Mouse (Mus musculus) bone marrow, adult 2 months (tissue): ENCODE results near the gene Gga3.

ENCODE experiments used
- CTCF ChIP-seq: fragments of 200-500 bp; IDR thresholded peaks from 2 replicates; pipeline ENCODE4 v1.5.1; 2011; ENCODE audit warnings: low read length, control low read depth; ENCODE audit not compliant: control insufficient read depth, insufficient read depth
- POLR2A ChIP-seq: fragments of 200-500 bp; IDR thresholded peaks from 2 replicates; pipeline ENCODE4 v1.6.1; 2011; ENCODE audit warnings: low read depth, mild to moderate bottlenecking, control low read depth, low read length, borderline replicate concordance; ENCODE audit not compliant: control insufficient read depth

DNA sequence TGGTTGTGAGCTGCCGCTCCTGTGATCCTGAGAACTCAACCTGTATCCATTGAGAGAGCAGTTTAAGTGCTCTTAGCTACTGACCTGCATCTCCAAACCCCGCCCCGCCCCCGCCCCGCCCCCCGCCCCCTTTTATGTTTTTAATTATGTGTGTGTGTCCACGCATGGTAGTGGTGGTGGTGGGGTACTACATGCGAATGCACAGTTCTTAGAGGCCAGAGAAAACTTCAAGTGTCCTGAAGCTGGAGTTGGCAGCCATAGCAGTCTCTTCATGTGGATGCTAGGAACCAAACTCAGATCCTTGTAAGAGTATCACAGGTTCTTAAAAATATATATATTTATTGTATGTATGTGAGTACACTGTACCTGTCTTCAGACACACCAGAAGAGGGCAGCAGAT, 31.6 kb upstream of the Gga3 start:
- TF ChIP-seq POLR2A (no peak), CTCF (no peak)
